Mouse (Mus musculus): ENCODE measurements at regions not wholly inside any gene's neighbourhood (a gene's known extent, or its start where the extent isn't known, plus 50 kb on each side); places are given as distances from the start of the nearest gene placed in this dataset.
"Not testable (repeated sequence)": the region's sequence is repeated elsewhere in the genome, so short reads cannot be mapped to it uniquely, and the experiment has no call there.

DNA sequence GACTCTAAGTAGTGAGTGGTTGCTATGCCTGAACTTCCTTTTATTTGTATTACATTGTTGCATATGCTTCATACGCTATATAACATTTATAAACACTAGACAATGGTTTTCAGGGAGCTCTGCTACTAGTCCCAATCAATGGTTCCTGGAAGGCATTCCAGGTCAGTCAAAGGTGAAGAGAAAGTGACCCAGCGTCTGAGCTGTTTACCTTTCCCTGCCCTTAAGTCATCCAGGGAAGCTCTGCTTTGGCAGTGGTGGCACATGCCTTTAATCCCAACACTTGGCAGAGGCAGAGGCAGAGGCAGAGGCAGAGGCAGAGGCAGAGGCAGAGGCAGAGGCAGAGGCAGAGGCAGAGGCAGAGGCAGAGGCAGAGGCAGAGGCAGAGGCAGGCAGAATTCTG lies 76.5 kb upstream of the Mpdz start:
- not testable (repeated sequence) for DNase-seq (ENCODE audit: low spot score in 2 of 2)

- DNase-seq (ENCODE audit: low spot score in 2 of 2), result no peak
Observed at GRCm38 (mm10) chr4:81514547-81514946, 71.9 kb upstream of the Mpdz start.

- DNase-seq (ENCODE audit: low spot score in 2 of 2), result no peak
Observed at GRCm38 (mm10) chr4:81512396-81512795, 69.8 kb upstream of the Mpdz start.

GRCm38 (mm10) chr4:81508776-81509175 lies 66.2 kb upstream of the Mpdz start:
- no peak for DNase-seq (ENCODE audit: low spot score in 2 of 2)

DNA sequence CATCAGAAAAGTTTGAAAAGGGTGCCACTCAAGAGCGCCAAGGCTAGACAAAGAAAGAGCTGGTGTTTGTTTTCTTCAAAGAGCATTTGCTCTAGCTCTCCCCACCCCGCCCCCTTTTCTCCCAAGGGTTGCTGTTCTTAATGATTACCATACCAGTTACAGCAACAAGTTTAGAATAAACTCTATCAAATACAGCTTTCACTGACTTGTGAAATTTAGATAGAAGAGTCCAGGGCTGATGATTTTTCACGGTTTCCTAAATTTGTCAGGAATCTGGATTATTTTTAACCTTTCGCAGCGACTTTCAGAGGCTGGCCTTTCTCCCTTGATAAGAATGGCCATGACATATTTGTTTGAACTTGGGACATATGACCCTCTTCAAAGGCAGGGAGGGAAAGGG lies 64.2 kb upstream of the Mpdz start:
- DNase-seq (ENCODE audit: low spot score in 2 of 2), result no peak

DNA sequence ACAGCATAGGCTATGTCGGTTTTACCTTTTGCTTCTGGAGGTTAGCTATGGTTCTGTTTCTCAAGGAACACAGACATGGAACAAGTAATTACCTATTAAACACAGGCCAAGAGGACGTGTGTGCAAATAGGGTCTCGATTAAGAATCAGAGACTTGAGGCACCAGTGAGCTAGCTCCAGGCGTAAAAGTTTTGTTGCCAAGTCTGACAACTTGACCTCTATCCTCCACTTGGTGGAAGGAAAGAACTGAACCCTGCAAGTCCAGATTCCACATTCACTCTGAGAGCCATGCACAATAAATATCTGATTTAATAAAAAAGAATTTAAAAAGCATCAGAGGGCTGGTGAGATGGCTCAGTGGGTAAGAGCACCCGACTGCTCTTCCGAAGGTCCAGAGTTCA lies 63.7 kb upstream of the Mpdz start:
- DNase-seq (ENCODE audit: low spot score in 2 of 2), result no peak

DNA sequence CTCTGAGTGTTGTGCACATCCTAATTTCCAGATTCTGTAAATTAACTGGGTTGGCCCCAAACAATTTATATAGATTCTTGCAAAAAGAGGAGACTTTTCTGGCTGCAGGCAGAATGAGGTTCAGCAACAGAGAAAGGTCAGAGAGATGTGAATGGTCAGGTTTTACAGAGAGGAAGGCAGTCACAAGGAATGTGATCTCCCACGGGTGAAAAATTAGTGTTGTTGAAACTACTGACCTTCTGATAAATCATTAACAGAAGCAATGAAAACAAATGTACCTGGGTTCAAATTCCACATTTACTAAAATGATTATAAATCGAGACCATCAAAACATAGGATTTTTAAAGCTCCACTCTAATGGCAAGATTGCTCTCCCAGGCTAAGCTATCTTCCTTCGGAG lies 62.5 kb upstream of the Mpdz start:
- no peak for DNase-seq (ENCODE audit: low spot score in 2 of 2)

DNA sequence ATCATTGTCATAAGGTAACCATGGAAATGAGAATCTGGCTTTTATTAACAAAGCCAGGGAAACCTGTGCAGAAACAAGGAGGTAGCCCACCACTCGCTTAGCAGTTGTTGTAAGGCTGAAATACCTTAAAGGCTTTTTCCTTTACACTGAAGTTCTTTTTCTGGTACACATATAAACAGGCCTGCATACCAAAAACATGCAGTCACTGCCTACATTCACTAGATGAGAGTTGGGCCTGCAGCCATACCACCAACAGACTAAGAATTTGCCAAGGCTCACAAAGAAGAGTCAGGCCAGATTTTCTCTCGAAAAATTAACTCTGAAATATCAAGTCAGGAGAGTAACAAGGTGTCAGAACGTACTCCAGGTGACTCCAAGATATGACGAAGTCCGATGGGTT lies 61.3 kb upstream of the Mpdz start:
- DNase-seq (ENCODE audit: low spot score in 2 of 2), result no peak

- no peak for DNase-seq (ENCODE audit: low spot score in 2 of 2)
Observed at GRCm38 (mm10) chr4:81501802-81502201, 59.2 kb upstream of the Mpdz start.

DNA sequence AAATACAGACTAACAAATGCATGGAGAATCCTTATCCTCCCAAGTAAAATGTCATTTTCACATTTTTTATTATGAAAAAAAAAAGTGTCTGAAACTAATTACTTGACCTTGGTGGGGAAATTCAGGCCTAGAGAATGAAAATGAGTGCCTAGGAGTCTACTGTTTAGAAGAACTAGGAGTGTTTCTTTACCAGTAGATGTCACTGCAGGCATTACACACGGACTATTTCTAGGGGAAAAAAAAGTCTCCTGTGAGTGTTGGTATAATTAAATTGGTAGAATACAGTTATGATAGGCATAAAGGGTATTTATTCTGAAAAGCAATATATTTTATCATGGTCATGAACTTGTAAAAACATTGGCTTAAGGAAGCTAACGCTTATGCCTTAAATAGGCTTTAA lies 55.5 kb upstream of the Mpdz start:
- no peak for DNase-seq (ENCODE audit: low spot score in 2 of 2)

DNA sequence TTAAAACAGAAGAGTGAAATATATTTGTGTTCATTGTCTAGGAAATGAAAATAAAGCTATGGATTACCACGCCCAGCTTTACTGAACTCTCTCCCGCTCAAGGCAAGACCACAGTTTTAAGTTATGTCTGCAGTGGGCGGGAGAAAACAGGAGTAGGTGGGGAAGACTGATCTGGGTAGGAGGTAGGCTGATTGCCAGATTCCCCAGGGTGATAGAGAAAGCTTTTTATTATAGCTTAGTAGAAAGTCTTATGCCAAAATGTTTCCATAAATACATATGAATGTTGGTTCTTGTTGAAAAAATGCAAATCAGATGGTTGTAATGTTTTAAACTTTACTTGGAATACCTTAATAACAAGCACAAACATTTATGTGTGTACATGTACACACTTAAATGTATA lies 50.2 kb upstream of the Mpdz start:
- DNase-seq (ENCODE audit: low spot score in 2 of 2), result no peak
